Mouse (Mus musculus) heart, postnatal 0 days (tissue): Measurements from ENCODE around the gene Akap9.

Experiments
- CTCF ChIP-seq: IDR thresholded peaks from 2 replicates; pipeline ENCODE4 v1.5.1; 2016; ENCODE audit warnings: antibody characterized with exemption, control low read depth, low read depth
- EP300 ChIP-seq: IDR thresholded peaks from 2 replicates; pipeline ENCODE4 v1.6.1; 2016; ENCODE audit warnings: antibody characterized with exemption, low read depth

GRCm38 (mm10) chr5:4103626-4104340 lies 175.9 kb downstream of the Akap9 start:
- TF ChIP-seq CTCF (no peak), EP300 (no peak)
